In genomic region chr16:33687724-33688123, GRCm38 (mm10) we compare ENCODE assay signal across 10 mouse cellular contexts. TPM values are rescaled to one million over a fixed set of nuclear protein-coding genes. Genes with fewer than 3 reads are reported as not detected.
DNase-seq lines count a peak whose midpoint lies in the region; ATAC-seq and TF ChIP-seq lines count a peak whose summit lies in the region.
"Had no signal": no experiment of that assay in that cellular context is flagged by ENCODE, and none has a peak within 500 bp of the region (broad histone marks: within the 10 kb centered on the region; RNA-seq: fewer than 3 reads in every experiment).

No protein-coding gene starts in this region.

- peaks cover 8% of the 10 kb centered on the region for H3K36me3 ChIP-seq in forebrain, embryonic 12.5 days (replicated peaks)
- no peaks in the 10 kb centered on the region for H3K36me3 ChIP-seq in intestine, postnatal 0 days (ENCODE audit: control insufficient read depth, insufficient read depth)
- H3K36me3 ChIP-seq in splenic B cell, adult 2 months (ENCODE audit: control insufficient read depth, insufficient read depth, low read length, poor library complexity, severe bottlenecking), result no peaks in the 10 kb centered on the region; the same call in 1 of the 2 replicates
- H3K36me3 ChIP-seq: stomach, embryonic 15.5 days had no signal

- H3K4me1 ChIP-seq in forebrain, embryonic 12.5 days, result peaks cover 74% of the 10 kb centered on the region
- no peaks in the 10 kb centered on the region for H3K4me1 ChIP-seq in intestine, postnatal 0 days (replicated peaks; ENCODE audit: control insufficient read depth, insufficient read depth, low read length)

- H3K9me3 ChIP-seq in forebrain, embryonic 12.5 days, result no peaks in the 10 kb centered on the region
- H3K9me3 ChIP-seq in intestine, postnatal 0 days (ENCODE audit: control insufficient read depth), result no peaks in the 10 kb centered on the region
- H3K9me3 ChIP-seq: stomach, embryonic 15.5 days had no signal

- no peak for TF ChIP-seq CTCF in layer of hippocampus, adult 2 months (conservative IDR thresholded peaks at IDR 0.05)
- TF ChIP-seq CTCF in intestine, postnatal 0 days (IDR thresholded peaks at IDR 0.05; ENCODE audit: low read depth), result no peak

- ATAC-seq in forebrain, embryonic 12.5 days (ENCODE audit: low FRiP score), result no peak
- no peak for ATAC-seq in intestine, postnatal 0 days
- no peak for ATAC-seq in erythroid progenitor cell, adult 5-6 weeks (replicated peaks; ENCODE audit: low FRiP score, poor library complexity, severe bottlenecking)
- ATAC-seq: Patski had no signal

- H3K9ac ChIP-seq in forebrain, embryonic 12.5 days, result peak overlapping the region; percentile 99; the same call in 1 of the 2 replicates
- no peak overlapping the region for H3K9ac ChIP-seq in intestine, postnatal 0 days (ENCODE audit: low read depth, low read length)
- H3K9ac ChIP-seq: stomach, embryonic 15.5 days had no signal

- peak overlapping the region; percentile 43; the same call in 1 of the 2 replicates for H3K27ac ChIP-seq in layer of hippocampus, adult 2 months
- H3K27ac ChIP-seq in forebrain, embryonic 12.5 days, result peak overlapping the region; percentile 66; the same call in 1 of the 2 replicates
- H3K27ac ChIP-seq in intestine, postnatal 0 days (ENCODE audit: low read depth, low read length), result no peak overlapping the region
- H3K27ac ChIP-seq: stomach, embryonic 15.5 days had no signal

- H3K4me2 ChIP-seq in forebrain, embryonic 12.5 days, result peak overlapping the region; percentile 84
- H3K4me2 ChIP-seq in intestine, postnatal 0 days (replicated peaks; ENCODE audit: low read depth), result peak overlapping the region; percentile 10; the same call in 1 of the 2 replicates

- 87% methylated on average over 3 of the region's 3 CpGs for WGBS in forebrain, embryonic 12.5 days
- WGBS in intestine, postnatal 0 days, result 80% methylated on average over 3 of the region's 3 CpGs

- no peak for DNase-seq in layer of hippocampus, adult 2 months (ENCODE audit: low spot score in 2 of 2)
- DNase-seq in layer of hippocampus, adult 18-20 months (ENCODE audit: low spot score in 2 of 2), result no peak
- DNase-seq in splenic B cell, adult 2 months (ENCODE audit: low read depth, low spot score), result peak; percentile 63
- no peak for DNase-seq in adrenal gland, adult 8-10 months
- no peak for DNase-seq in frontal cortex, postnatal 36 days (ENCODE audit: low spot score in 2 of 2)

- H3K4me3 ChIP-seq in layer of hippocampus, adult 2 months, result peak overlapping the region; percentile 29
- peak overlapping the region; percentile 89 for H3K4me3 ChIP-seq in forebrain, embryonic 12.5 days (replicated peaks)
- H3K4me3 ChIP-seq in intestine, postnatal 0 days (ENCODE audit: low read depth, low read length), result no peak overlapping the region
- H3K4me3 ChIP-seq: stomach, embryonic 15.5 days had no signal

- no peaks in the 10 kb centered on the region for H3K27me3 ChIP-seq in forebrain, embryonic 12.5 days
- no peaks in the 10 kb centered on the region for H3K27me3 ChIP-seq in intestine, postnatal 0 days (replicated peaks; ENCODE audit: control insufficient read depth, insufficient read depth, low read length)
- no peaks in the 10 kb centered on the region for H3K27me3 ChIP-seq in splenic B cell, adult 2 months (ENCODE audit: control insufficient read depth, insufficient read depth, low read length, poor library complexity, severe bottlenecking)
- H3K27me3 ChIP-seq: Patski; stomach, embryonic 15.5 days had no signal

RNA-seq across cellular contexts. Expression of gene Heg1, which starts 3.6 kb away (rescaled TPM):
- total RNA-seq in layer of hippocampus, adult 2 months (2021), result 10 to 100 TPM; 24.6 to 28.8 TPM
- 10 to 100 TPM; 21.1 to 21.4 TPM for total RNA-seq in layer of hippocampus, adult 18-20 months (2021)
- 36.5 and 37.7 TPM in 2 replicates for polyA plus RNA-seq in forebrain, embryonic 12.5 days (2016; fragmentation: Nextera tagmentation; extraction: Ambion mirVana)
- 11.6 and 13.0 TPM in 2 replicates for polyA plus RNA-seq in intestine, postnatal 0 days (2015; fragmentation: Nextera tagmentation; extraction: Ambion mirVana)
- 10 to 100 TPM; 52.8 to 69.3 (median 61.5) TPM for total RNA-seq in adrenal gland, adult 8-10 months (2022)
- 7.9 and 12.2 TPM in 2 replicates for total RNA-seq in erythroid progenitor cell, adult 5-6 weeks (2015; ENCODE audit: low replicate concordance)
- total RNA-seq in erythroid progenitor cell, adult 5-6 weeks (2017; ENCODE audit: low replicate concordance), result 1.8 and 4.0 TPM in 2 replicates
